Mouse (Mus musculus): Measurements from ENCODE around the gene Gskip.

GRCm38 (mm10) chr12:105676274-105676673 lies 8.4 kb upstream of the Gskip start:
- TF ChIP-seq CTCF (conservative IDR thresholded peaks at IDR 0.05; ENCODE audit: low read length) (no peak), NANOG (IDR thresholded peaks at IDR 0.05; ENCODE audit: borderline replicate concordance, low read length) (no peak)
